Mouse (Mus musculus): ENCODE measurements at regions not wholly inside any gene's neighbourhood (a gene's known extent, or its start where the extent isn't known, plus 50 kb on each side); places are given as distances from the start of the nearest gene placed in this dataset.

GRCm38 (mm10) chr14:86509686-86510085, 631.3 kb downstream of the Diaph3 start:
- DNase-seq (ENCODE audit: low spot score): no peak
- no peak overlapping the region for H3K4me3 ChIP-seq (replicated peaks; ENCODE audit: low read depth, low read length)
- H3K4me1 ChIP-seq (replicated peaks; ENCODE audit: insufficient read depth, low read length): no peaks in the 10 kb centered on the region
- H3K9me3 ChIP-seq (replicated peaks; ENCODE audit: low read length): no peaks in the 10 kb centered on the region
- H3K9ac ChIP-seq (ENCODE audit: low read depth, low read length): no peak overlapping the region
- TF ChIP-seq CTCF (IDR thresholded peaks at IDR 0.05; ENCODE audit: low read depth): no peak
- H3K4me2 ChIP-seq (ENCODE audit: low read length): no peak overlapping the region
- H3K27me3 ChIP-seq (ENCODE audit: insufficient read depth, low read length): no peaks in the 10 kb centered on the region
- ATAC-seq (replicated peaks; ENCODE audit: low FRiP score, low read depth): no peak
- H3K36me3 ChIP-seq (ENCODE audit: insufficient read depth, low read length): no peaks in the 10 kb centered on the region
- 87% methylated on average over 6 of the region's 6 CpGs for WGBS
- no peak overlapping the region for H3K27ac ChIP-seq

- no peak for DNase-seq (ENCODE audit: low spot score)
- no peaks in the 10 kb centered on the region for H3K36me3 ChIP-seq (ENCODE audit: insufficient read depth, low read length)
- H3K4me2 ChIP-seq (ENCODE audit: low read length): no peak overlapping the region
- no peaks in the 10 kb centered on the region for H3K9me3 ChIP-seq (replicated peaks; ENCODE audit: low read length)
- no peak overlapping the region for H3K4me3 ChIP-seq (replicated peaks; ENCODE audit: low read depth, low read length)
- no peaks in the 10 kb centered on the region for H3K4me1 ChIP-seq (replicated peaks; ENCODE audit: insufficient read depth, low read length)
- H3K27me3 ChIP-seq (ENCODE audit: insufficient read depth, low read length): no peaks in the 10 kb centered on the region
- WGBS: 92% methylated on average over 6 of the region's 6 CpGs
- no peak overlapping the region for H3K9ac ChIP-seq (ENCODE audit: low read depth, low read length)
- H3K27ac ChIP-seq: no peak overlapping the region
- no peak for TF ChIP-seq CTCF (IDR thresholded peaks at IDR 0.05; ENCODE audit: low read depth)
- no peak for ATAC-seq (replicated peaks; ENCODE audit: low FRiP score, low read depth)
Observed at GRCm38 (mm10) chr14:86506286-86506685, 634.7 kb downstream of the Diaph3 start.

- Histone ChIP-seq H3K4me2 (ENCODE audit: low read length) (no peak overlapping the region), H3K9me3 (replicated peaks; ENCODE audit: low read length) (no peaks in the 10 kb centered on the region), H3K9ac (ENCODE audit: low read depth, low read length) (no peak overlapping the region), H3K36me3 (ENCODE audit: insufficient read depth, low read length) (no peaks in the 10 kb centered on the region), H3K4me1 (replicated peaks; ENCODE audit: insufficient read depth, low read length) (0 out of 2 replicates have a peak, but pooled peaks cover 4% of the 10 kb centered on the region), H3K27me3 (ENCODE audit: insufficient read depth, low read length) (no peaks in the 10 kb centered on the region), H3K4me3 (replicated peaks; ENCODE audit: low read depth, low read length) (no peak overlapping the region), H3K27ac (no peak overlapping the region)
- ATAC-seq (replicated peaks; ENCODE audit: low FRiP score, low read depth) (no peak), DNase-seq (ENCODE audit: low spot score) (no peak)
- no peak for TF ChIP-seq CTCF (IDR thresholded peaks at IDR 0.05; ENCODE audit: low read depth)
- 80% methylated on average over 4 of the region's 4 CpGs for WGBS
Observed at GRCm38 (mm10) chr14:86490826-86491225, 650.2 kb downstream of the Diaph3 start.

GRCm38 (mm10) chr14:86489872-86490631, 651.0 kb downstream of the Diaph3 start:
- H3K36me3 ChIP-seq (ENCODE audit: insufficient read depth, low read length): no peaks in the 10 kb centered on the region
- ATAC-seq (replicated peaks; ENCODE audit: low FRiP score, low read depth) (no peak), DNase-seq (ENCODE audit: low spot score) (peak; percentile 11)
- H3K4me2 ChIP-seq (ENCODE audit: low read length): no peak overlapping the region
- H3K9me3 ChIP-seq (replicated peaks; ENCODE audit: low read length): no peaks in the 10 kb centered on the region
- no peak overlapping the region for H3K9ac ChIP-seq (ENCODE audit: low read depth, low read length)
- no peak overlapping the region for H3K4me3 ChIP-seq (replicated peaks; ENCODE audit: low read depth, low read length)
- 49% methylated on average over 13 of the region's 13 CpGs for WGBS
- H3K27ac ChIP-seq: 0 out of 2 replicates have a peak overlapping the region, but pooled peaks have one; percentile 15
- no peaks in the 10 kb centered on the region for H3K27me3 ChIP-seq (ENCODE audit: insufficient read depth, low read length)
- H3K4me1 ChIP-seq (replicated peaks; ENCODE audit: insufficient read depth, low read length): 0 out of 2 replicates have a peak, but pooled peaks cover 4% of the 10 kb centered on the region
- TF ChIP-seq CTCF (IDR thresholded peaks at IDR 0.05; ENCODE audit: low read depth): no peak

- no peak for ATAC-seq (replicated peaks; ENCODE audit: low FRiP score, low read depth)
- WGBS: 59% methylated on average over 16 of the region's 16 CpGs
- peak; percentile 57 for DNase-seq (ENCODE audit: low spot score)
Observed at GRCm38 (mm10) chr14:86489044-86489816, 651.8 kb downstream of the Diaph3 start.

GRCm38 (mm10) chr14:86487285-86487897, 653.6 kb downstream of the Diaph3 start:
- 41% methylated on average over 8 of the region's 8 CpGs for WGBS
- Histone ChIP-seq H3K4me2 (ENCODE audit: low read length) (no peak overlapping the region), H3K4me3 (replicated peaks; ENCODE audit: low read depth, low read length) (no peak overlapping the region), H3K9me3 (replicated peaks; ENCODE audit: low read length) (no peaks in the 10 kb centered on the region), H3K9ac (ENCODE audit: low read depth, low read length) (no peak overlapping the region), H3K36me3 (ENCODE audit: insufficient read depth, low read length) (no peaks in the 10 kb centered on the region), H3K27ac (no peak overlapping the region), H3K4me1 (replicated peaks; ENCODE audit: insufficient read depth, low read length) (0 out of 2 replicates have a peak, but pooled peaks cover 4% of the 10 kb centered on the region), H3K27me3 (ENCODE audit: insufficient read depth, low read length) (no peaks in the 10 kb centered on the region)
- no peak for ATAC-seq (replicated peaks; ENCODE audit: low FRiP score, low read depth)
- peak; percentile 47 for DNase-seq (ENCODE audit: low spot score)
- no peak for TF ChIP-seq CTCF (IDR thresholded peaks at IDR 0.05; ENCODE audit: low read depth)

More at GRCm38 (mm10) chr14:86489044-86489816, 651.8 kb downstream of the Diaph3 start:
- peak overlapping the region; percentile 15; the same call in 1 of the 2 replicates for H3K27ac ChIP-seq
- TF ChIP-seq CTCF (IDR thresholded peaks at IDR 0.05; ENCODE audit: low read depth): no peak
- H3K9me3 ChIP-seq (replicated peaks; ENCODE audit: low read length): no peaks in the 10 kb centered on the region
- 0 out of 2 replicates have a peak, but pooled peaks cover 4% of the 10 kb centered on the region for H3K4me1 ChIP-seq (replicated peaks; ENCODE audit: insufficient read depth, low read length)
- H3K27me3 ChIP-seq (ENCODE audit: insufficient read depth, low read length): no peaks in the 10 kb centered on the region
- H3K4me2 ChIP-seq (ENCODE audit: low read length): no peak overlapping the region
- no peak overlapping the region for H3K4me3 ChIP-seq (replicated peaks; ENCODE audit: low read depth, low read length)
- H3K9ac ChIP-seq (ENCODE audit: low read depth, low read length): no peak overlapping the region
- no peaks in the 10 kb centered on the region for H3K36me3 ChIP-seq (ENCODE audit: insufficient read depth, low read length)
